Mouse (Mus musculus): ENCODE data around the gene Cd180. TPM values are rescaled to one million over a fixed set of nuclear protein-coding genes. Genes with fewer than 3 reads are reported as not detected.

Gene Cd180
- polyA plus RNA-seq, 1 experiment, result not detected

DNA sequence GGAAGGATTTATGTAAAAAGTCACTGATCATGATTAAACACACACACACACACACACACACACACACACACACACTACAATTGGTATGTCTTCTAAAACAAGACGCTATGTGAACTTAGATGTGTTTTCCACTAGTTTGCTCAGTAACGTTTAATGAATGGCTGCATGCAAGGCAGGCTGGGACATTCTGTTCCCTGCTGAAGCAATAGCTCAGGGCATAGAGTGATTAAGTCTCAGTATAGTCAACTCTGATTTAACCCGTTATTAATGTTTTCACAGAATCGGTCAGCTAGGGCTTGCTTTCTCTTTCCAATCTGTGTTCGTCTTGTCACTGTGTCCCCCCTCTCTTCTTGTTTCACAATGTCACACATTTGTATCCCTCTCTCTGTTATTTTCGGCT, 82.1 kb downstream of the Cd180 start:
- H3K4me3 ChIP-seq (ENCODE audit: insufficient read depth, low read depth, low read length), result no peak overlapping the region
- WGBS, result 54% methylated on average over 6 of the region's 6 CpGs

DNA sequence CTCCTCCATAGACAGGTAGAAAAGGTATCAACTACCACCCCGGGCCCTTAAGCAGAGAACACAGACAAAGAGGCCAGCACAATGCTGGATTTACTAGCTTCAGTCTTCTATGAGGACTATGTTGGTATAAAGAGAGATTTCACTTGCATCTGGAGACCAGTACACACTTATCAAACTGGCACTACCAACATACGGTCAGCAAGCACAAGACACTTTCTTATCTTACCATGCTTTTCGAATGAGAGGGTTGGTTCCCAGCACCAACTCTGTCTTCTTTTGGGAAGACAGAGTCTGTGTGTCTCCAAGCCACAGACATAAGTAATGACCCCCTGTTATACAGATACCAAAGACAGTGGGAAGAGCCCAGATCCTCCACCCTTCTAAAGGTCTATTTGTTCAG, 85.5 kb downstream of the Cd180 start:
- H3K27ac ChIP-seq (ENCODE audit: insufficient read depth, low read depth, low read length), result no peak overlapping the region
- 98% methylated on average over 3 of the region's 3 CpGs for WGBS
- no peak overlapping the region for H3K4me3 ChIP-seq (ENCODE audit: insufficient read depth, low read depth, low read length)
- no peak for TF ChIP-seq CTCF (IDR thresholded peaks at IDR 0.05; ENCODE audit: insufficient read depth, low read depth, low read length)
- no peak for TF ChIP-seq POLR2A (IDR thresholded peaks at IDR 0.05; ENCODE audit: insufficient read depth, low read depth, low read length)
- H3K4me1 ChIP-seq (ENCODE audit: control insufficient read depth, insufficient read depth, low read length), result peaks cover 7% of the 10 kb centered on the region

More for the DNA sequence above, 82.1 kb downstream of the Cd180 start:
- Histone ChIP-seq H3K27ac (ENCODE audit: insufficient read depth, low read depth, low read length) (no peak overlapping the region), H3K4me1 (ENCODE audit: control insufficient read depth, insufficient read depth, low read length) (peaks cover 7% of the 10 kb centered on the region)
- TF ChIP-seq POLR2A (IDR thresholded peaks at IDR 0.05; ENCODE audit: insufficient read depth, low read depth, low read length), result no peak
- TF ChIP-seq CTCF (IDR thresholded peaks at IDR 0.05; ENCODE audit: insufficient read depth, low read depth, low read length), result no peak

- 87% methylated on average over 3 of the region's 3 CpGs for WGBS
- TF ChIP-seq CTCF (IDR thresholded peaks at IDR 0.05; ENCODE audit: insufficient read depth, low read depth, low read length) (no peak), POLR2A (IDR thresholded peaks at IDR 0.05; ENCODE audit: insufficient read depth, low read depth, low read length) (no peak)
Measured at GRCm38 (mm10) chr13:102779275-102779674, 85.9 kb downstream of the Cd180 start.

DNA sequence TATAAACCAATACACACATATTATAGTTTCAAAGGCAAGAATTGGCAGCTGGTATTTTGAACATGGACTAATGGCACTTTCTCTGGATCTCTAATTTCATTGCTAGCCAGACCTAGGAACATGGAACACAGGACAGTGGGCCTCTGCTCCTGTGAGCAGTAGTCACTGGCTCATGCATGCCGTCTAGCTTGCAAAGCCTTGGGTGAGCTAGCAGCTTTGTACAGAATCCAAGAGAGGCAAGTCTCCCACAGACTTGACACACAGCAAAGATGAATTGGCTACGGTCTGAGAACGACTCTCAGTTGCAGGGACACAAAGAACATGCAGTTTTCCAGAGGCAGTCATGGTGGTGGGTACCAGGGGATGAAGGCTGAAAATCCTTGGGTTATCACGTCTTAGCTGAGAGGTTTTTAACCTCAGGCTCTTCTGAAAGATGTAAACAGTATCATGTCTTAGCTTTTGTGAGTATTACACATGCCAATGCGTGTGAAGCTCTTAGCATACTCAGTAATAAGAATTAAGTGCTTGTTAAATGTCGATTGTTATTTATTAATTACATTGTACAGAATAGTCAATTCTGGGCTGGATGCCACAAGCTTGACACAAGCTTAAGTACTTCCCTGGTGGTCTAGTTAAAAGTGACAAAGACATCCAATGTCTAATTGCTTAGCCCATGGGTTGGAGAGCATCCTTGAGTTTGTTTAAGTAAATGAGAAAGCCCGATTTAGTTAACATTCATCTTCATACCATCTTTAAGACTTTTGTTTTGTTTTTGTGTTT, 90.4 kb downstream of the Cd180 start:
- Histone ChIP-seq H3K4me3 (ENCODE audit: insufficient read depth, low read depth, low read length) (no peak overlapping the region), H3K4me1 (ENCODE audit: control insufficient read depth, insufficient read depth, low read length) (no peaks in the 10 kb centered on the region), H3K27ac (ENCODE audit: insufficient read depth, low read depth, low read length) (no peak overlapping the region)
- TF ChIP-seq CTCF (IDR thresholded peaks at IDR 0.05; ENCODE audit: insufficient read depth, low read depth, low read length), result no peak
- TF ChIP-seq POLR2A (IDR thresholded peaks at IDR 0.05; ENCODE audit: insufficient read depth, low read depth, low read length), result no peak
- WGBS, result 61% methylated on average over 7 of the region's 7 CpGs

More at GRCm38 (mm10) chr13:102779275-102779674, 85.9 kb downstream of the Cd180 start:
- Histone ChIP-seq H3K4me1 (ENCODE audit: control insufficient read depth, insufficient read depth, low read length) (peaks cover 4% of the 10 kb centered on the region), H3K4me3 (ENCODE audit: insufficient read depth, low read depth, low read length) (no peak overlapping the region), H3K27ac (ENCODE audit: insufficient read depth, low read depth, low read length) (no peak overlapping the region)

DNA sequence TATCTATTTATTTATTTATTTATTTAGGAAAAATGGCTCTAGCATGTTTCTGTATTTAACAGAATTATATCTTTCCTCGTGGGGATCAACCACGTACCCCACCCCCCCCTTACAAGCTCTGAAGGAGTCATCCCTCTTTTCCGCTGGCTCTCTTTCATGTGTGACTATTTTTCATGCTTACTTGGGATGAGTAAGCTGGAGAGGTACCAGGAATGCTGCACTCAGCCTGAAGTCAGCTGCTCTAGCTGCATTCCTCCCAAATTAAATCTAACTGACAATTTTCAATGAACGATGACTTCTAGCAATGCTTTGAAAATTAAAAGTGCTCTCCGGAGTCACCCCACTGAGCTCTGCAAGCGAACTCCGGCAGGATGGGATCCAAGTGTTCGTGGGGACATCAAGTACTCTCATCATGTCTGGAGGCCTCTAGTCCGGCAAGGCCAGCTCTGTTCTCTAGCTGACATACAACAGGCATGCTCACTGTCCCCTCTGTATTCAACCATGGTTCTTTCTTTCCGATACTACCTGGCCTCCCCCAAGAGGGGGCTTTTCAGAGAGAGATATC, 93.4 kb downstream of the Cd180 start:
- H3K4me3 ChIP-seq (ENCODE audit: insufficient read depth, low read depth, low read length), result no peak overlapping the region
- H3K27ac ChIP-seq (ENCODE audit: insufficient read depth, low read depth, low read length), result no peak overlapping the region
- WGBS, result 82% methylated on average over 10 of the region's 10 CpGs
- H3K4me1 ChIP-seq (ENCODE audit: control insufficient read depth, insufficient read depth, low read length), result no peaks in the 10 kb centered on the region; the same call in 1 of the 2 replicates
- TF ChIP-seq POLR2A (IDR thresholded peaks at IDR 0.05; ENCODE audit: insufficient read depth, low read depth, low read length), result no peak
- no peak for TF ChIP-seq CTCF (IDR thresholded peaks at IDR 0.05; ENCODE audit: insufficient read depth, low read depth, low read length)
